Mouse (Mus musculus) heart, embryonic 14.5 days (tissue): Measurements from ENCODE around the gene Gch1. TPM values are rescaled to one million over a fixed set of nuclear protein-coding genes. Genes with fewer than 3 reads are reported as not detected.

ENCODE experiments used
- ATAC-seq: fragments of 200-750 bp; cut with Nextera tagmentation; 2 replicates; pipeline ENCODE4 v1.8.0; 2017; ENCODE audit warnings: low read depth, moderate TSS enrichment; ENCODE audit not compliant: insufficient number of reproducible peaks, insufficient read depth, low FRiP score
- H3K27ac ChIP-seq, 2 experiments: fragments of 200-500 bp in 1 of 2; fragments of 300-500 bp in 1 of 2; sonication (generic) in 1 of 2; replicated peaks in 1 of 2; 2 replicates each; pipeline ENCODE4 v1.5.1; 2012 to 2014; ENCODE audit warnings: low read depth in 2 of 2, low read length in 2 of 2, control low read depth in 1 of 2, mild to moderate bottlenecking in 1 of 2, mixed read lengths in 1 of 2; ENCODE audit not compliant: control insufficient read depth in 1 of 2, insufficient read depth in 1 of 2
- H3K27me3 ChIP-seq: fragments of 300-500 bp; sonication (generic); 2 replicates; pipeline ENCODE4 v1.6.1; 2014; ENCODE audit warnings: mild to moderate bottlenecking, low read length, control low read depth; ENCODE audit not compliant: control insufficient read depth, insufficient read depth
- H3K36me3 ChIP-seq: fragments of 300-500 bp; sonication (generic); 2 replicates; pipeline ENCODE4 v1.6.1; 2014; ENCODE audit warnings: mild to moderate bottlenecking, control low read depth, low read length, mixed read lengths; ENCODE audit not compliant: control insufficient read depth, insufficient read depth
- H3K4me1 ChIP-seq, 2 experiments: fragments of 200-500 bp in 1 of 2; fragments of 300-500 bp in 1 of 2; sonication (generic) in 1 of 2; 2 replicates each; pipeline ENCODE4 v1.6.1; 2012 to 2014; ENCODE audit warnings: low read length in 2 of 2, control low read depth in 1 of 2, mixed read lengths in 1 of 2; ENCODE audit not compliant: control insufficient read depth in 2 of 2, insufficient read depth in 2 of 2
- H3K4me2 ChIP-seq: fragments of 300-500 bp; sonication (generic); 2 replicates; pipeline ENCODE4 v1.6.1; 2014; ENCODE audit warnings: mild to moderate bottlenecking, low read length
- H3K4me3 ChIP-seq, 2 experiments: fragments of 200-500 bp in 1 of 2; fragments of 300-500 bp in 1 of 2; sonication (generic) in 1 of 2; 2 replicates each; pipeline ENCODE4 v1.5.1; 2012 to 2014; ENCODE audit warnings: low read length in 2 of 2, mild to moderate bottlenecking in 2 of 2, control low read depth in 1 of 2, low read depth in 1 of 2, moderate library complexity in 1 of 2; ENCODE audit not compliant: control insufficient read depth in 1 of 2, insufficient read depth in 1 of 2
- H3K9ac ChIP-seq: fragments of 300-500 bp; sonication (generic); 2 replicates; pipeline ENCODE4 v1.6.1; 2014; ENCODE audit warnings: mild to moderate bottlenecking, low read length
- H3K9me3 ChIP-seq: fragments of 300-500 bp; sonication (generic); 2 replicates; pipeline ENCODE4 v1.6.1; 2016; ENCODE audit warnings: low read length, control low read depth; ENCODE audit not compliant: control insufficient read depth
- WGBS: fragments of 180-500 bp; shearing (Covaris S2); extraction: QIAGEN DNeasy Blood & Tissue Kit; methylation state at CpG from one replicate; pipeline ENCODE4 v1.1.7; 2014; 5-methylcytosine and 5-hydroxymethylcytosine counted together
- polyA plus RNA-seq: library from polyadenylated mRNA; unstranded; fragments of >200 nt; fragmentation: Nextera tagmentation; extraction: Ambion mirVana; gene quantifications from 2 replicates; pipeline ENCODE4 v1.2.1, GENCODE M21; 2014

The Gch1 gene
- polyA plus RNA-seq, 1 experiment from 2014 or later = 6.6 TPM

- Histone ChIP-seq H3K9me3 (no peaks in the 10 kb centered on the region), H3K27me3 (no peaks in the 10 kb centered on the region), H3K36me3 (no peaks in the 10 kb centered on the region), H3K27ac (no peak overlapping the region), H3K4me3 (no peak overlapping the region), H3K4me2 (no peak overlapping the region), H3K9ac (no peak overlapping the region), H3K4me1 (peaks cover 8% of the 10 kb centered on the region in 2 experiments; a peak in 2 of 4 replicates)
- no peak for ATAC-seq
- WGBS = 89% methylated on average over 8 of the region's 8 CpGs
These were observed 36.7 kb upstream of the Gch1 start for GRCm38 (mm10) chr14:47225931-47226330.

- peaks cover 3% of the 10 kb centered on the region in 2 experiments; a peak in 2 of 4 replicates for H3K4me1 ChIP-seq
- H3K4me3 ChIP-seq = no peak overlapping the region
- H3K9ac ChIP-seq = no peak overlapping the region
- no peak overlapping the region for H3K4me2 ChIP-seq
- no peak for ATAC-seq
- no peak overlapping the region for H3K27ac ChIP-seq
- H3K27me3 ChIP-seq = no peaks in the 10 kb centered on the region
- 74% methylated on average over 10 of the region's 10 CpGs for WGBS
- no peaks in the 10 kb centered on the region for H3K9me3 ChIP-seq
- no peaks in the 10 kb centered on the region for H3K36me3 ChIP-seq
These were observed 35.5 kb upstream of the Gch1 start for GRCm38 (mm10) chr14:47224476-47225325.

- Histone ChIP-seq H3K27ac (no peak overlapping the region), H3K27me3 (no peaks in the 10 kb centered on the region), H3K4me2 (no peak overlapping the region), H3K9ac (no peak overlapping the region), H3K36me3 (no peaks in the 10 kb centered on the region), H3K4me3 (no peak overlapping the region), H3K4me1 (no peaks in the 10 kb centered on the region), H3K9me3 (no peaks in the 10 kb centered on the region)
- 73% methylated on average over 11 of the region's 11 CpGs for WGBS
- ATAC-seq = no peak
These were observed 33.6 kb upstream of the Gch1 start for GRCm38 (mm10) chr14:47222631-47223450.

GRCm38 (mm10) chr14:47221567-47221966, 32.4 kb upstream of the Gch1 start:
- WGBS = 81% methylated on average over 11 of the region's 11 CpGs
- no peaks in the 10 kb centered on the region for H3K4me1 ChIP-seq
- no peaks in the 10 kb centered on the region for H3K36me3 ChIP-seq
- H3K27me3 ChIP-seq = no peaks in the 10 kb centered on the region
- no peak overlapping the region for H3K27ac ChIP-seq
- no peak overlapping the region for H3K4me2 ChIP-seq
- H3K9me3 ChIP-seq = no peaks in the 10 kb centered on the region
- no peak for ATAC-seq
- no peak overlapping the region for H3K4me3 ChIP-seq
- no peak overlapping the region for H3K9ac ChIP-seq

- H3K36me3 ChIP-seq = no peaks in the 10 kb centered on the region
- no peak overlapping the region for H3K9ac ChIP-seq
- H3K27ac ChIP-seq = no peak overlapping the region
- H3K4me3 ChIP-seq = no peak overlapping the region
- H3K4me1 ChIP-seq = no peaks in the 10 kb centered on the region
- no peak overlapping the region for H3K4me2 ChIP-seq
- ATAC-seq = no peak
- no peaks in the 10 kb centered on the region for H3K9me3 ChIP-seq
- no peaks in the 10 kb centered on the region for H3K27me3 ChIP-seq
- 72% methylated on average over 8 of the region's 8 CpGs for WGBS
These were observed 31.2 kb upstream of the Gch1 start for GRCm38 (mm10) chr14:47220231-47221025.

GRCm38 (mm10) chr14:47218766-47219606, 29.8 kb upstream of the Gch1 start:
- no peaks in the 10 kb centered on the region for H3K27me3 ChIP-seq

More at GRCm38 (mm10) chr14:47218766-47219606, 29.8 kb upstream of the Gch1 start:
- Histone ChIP-seq H3K4me3 (no peak overlapping the region), H3K9ac (no peak overlapping the region), H3K27ac (no peak overlapping the region), H3K4me2 (no peak overlapping the region), H3K36me3 (no peaks in the 10 kb centered on the region), H3K4me1 (no peaks in the 10 kb centered on the region), H3K9me3 (no peaks in the 10 kb centered on the region)
- 90% methylated on average over 9 of the region's 9 CpGs for whole genome bisulfite sequencing
- no peak for ATAC-seq
